Comparison of ENCODE assay signal across 11 mouse cellular contexts in the genomic region with DNA sequence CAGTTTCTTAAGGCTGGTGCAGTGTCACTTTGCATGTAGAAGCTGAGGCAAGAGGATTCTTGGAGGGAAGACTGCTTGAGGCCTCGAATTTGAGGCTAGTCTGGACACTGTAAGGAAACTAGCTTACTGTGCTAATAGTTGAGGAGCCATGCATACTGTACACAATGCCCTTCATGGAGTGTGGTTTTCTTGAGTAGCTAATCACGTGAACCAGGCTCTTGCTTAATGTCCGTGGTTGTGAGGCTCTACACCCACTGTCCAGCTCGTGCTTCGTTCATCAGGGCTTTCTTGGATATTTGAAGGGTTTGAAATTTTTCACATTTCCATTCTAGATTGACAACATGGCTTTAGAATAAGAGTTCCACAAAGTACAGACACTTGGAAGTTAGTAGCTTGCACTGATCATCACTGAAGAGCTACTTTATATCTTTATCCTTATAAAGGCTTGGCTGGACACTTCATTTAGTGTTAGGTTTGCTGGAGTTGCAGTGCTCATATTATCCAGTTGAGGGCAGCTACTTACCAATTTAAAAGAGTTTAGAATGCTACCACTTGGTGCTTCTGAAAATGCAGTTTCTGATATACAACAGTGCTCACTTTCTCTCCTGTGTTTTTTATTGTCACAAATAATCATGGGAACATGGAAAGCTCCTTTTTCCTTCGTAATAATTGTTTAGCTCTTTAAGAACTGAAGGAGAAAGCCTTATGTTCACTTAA.
DNase-seq lines count a peak whose midpoint lies in the region; ATAC-seq and TF ChIP-seq lines count a peak whose summit lies in the region.
"Had no signal": no experiment of that assay in that cellular context is flagged by ENCODE, and none has a peak within 500 bp of the region (broad histone marks: within the 10 kb centered on the region; RNA-seq: fewer than 3 reads in every experiment).

No protein-coding gene starts in this region.

- no peak; a peak in 1 of 4 replicates for TF ChIP-seq EP300 in MEL (IDR thresholded peaks at IDR 0.05; ENCODE audit: low read depth in 1 of 2, low read length in 2 of 2)

- 77% methylated on average over 6 of the region's 6 CpGs for WGBS in kidney, embryonic 14.5 days

- H3K27me3 ChIP-seq in kidney, embryonic 14.5 days (ENCODE audit: control insufficient read depth, insufficient read depth, low read length) = no peaks in the 10 kb centered on the region
- no peaks in the 10 kb centered on the region for H3K27me3 ChIP-seq in MEL (ENCODE audit: control insufficient read depth in 1 of 2, insufficient read depth in 2 of 2, low read length in 2 of 2)
- H3K27me3 ChIP-seq: limb, embryonic 15.5 days; stomach, embryonic 15.5 days had no signal

- no peaks in the 10 kb centered on the region for H3K9me3 ChIP-seq in kidney, embryonic 14.5 days (ENCODE audit: control insufficient read depth, low read length)
- H3K9me3 ChIP-seq in MEL (replicated peaks; ENCODE audit: insufficient read depth, low read length) = no peaks in the 10 kb centered on the region
- H3K9me3 ChIP-seq: limb, embryonic 15.5 days; stomach, embryonic 15.5 days had no signal

- H3K4me2 ChIP-seq in kidney, embryonic 14.5 days (replicated peaks; ENCODE audit: low read depth, low read length) = no peak overlapping the region
- H3K4me2 ChIP-seq: limb, embryonic 15.5 days; stomach, embryonic 15.5 days had no signal

- peak in 2 of 3 experiments; percentile 38 to 65; a peak in 4 of 6 replicates for TF ChIP-seq CTCF in MEL (IDR thresholded peaks at IDR 0.05 in 2 of 3, conservative IDR thresholded peaks at IDR 0.05 in 1 of 3; ENCODE audit: control insufficient read depth in 1 of 3, insufficient read depth in 1 of 3, low read depth in 2 of 3, low read length in 3 of 3, poor library complexity in 1 of 3, severe bottlenecking in 1 of 3)

- no peak for TF ChIP-seq POLR2A in MEL (IDR thresholded peaks at IDR 0.05; ENCODE audit: control insufficient read depth in 1 of 2, insufficient read depth in 1 of 2, low read depth in 1 of 2, low read length in 2 of 2, poor library complexity in 1 of 2)

- no peak overlapping the region for H3K4me3 ChIP-seq in kidney, embryonic 14.5 days (ENCODE audit: low read length)
- H3K4me3 ChIP-seq in MEL (ENCODE audit: control insufficient read depth in 1 of 2, insufficient read depth in 1 of 2, low read depth in 2 of 2, low read length in 2 of 2) = no peak overlapping the region
- H3K4me3 ChIP-seq: erythroblast, embryonic 14.5 days; limb, embryonic 15.5 days; stomach, embryonic 15.5 days had no signal

- peak; percentile 11 for DNase-seq in kidney, adult 18-20 months
- DNase-seq in MEL (ENCODE audit: low read depth, low spot score) = peak; percentile 52
- DNase-seq in adipocyte (ENCODE audit: low spot score) = peak; percentile 70
- peak; percentile 9 to 65 for DNase-seq in frontal cortex, postnatal 36 days (ENCODE audit: low spot score in 2 of 2)
- peak; percentile 75 for DNase-seq in lung, postnatal 36 days
- no peak for DNase-seq in ovary, postnatal 10 days (ENCODE audit: low spot score)

- H3K27ac ChIP-seq in kidney, embryonic 14.5 days (ENCODE audit: low read depth, low read length) = no peak overlapping the region
- no peak overlapping the region for H3K27ac ChIP-seq in MEL (ENCODE audit: control insufficient read depth, low read depth, low read length)
- H3K27ac ChIP-seq: limb, embryonic 15.5 days; stomach, embryonic 15.5 days had no signal

- TF ChIP-seq RAD21 in MEL (IDR thresholded peaks at IDR 0.05; ENCODE audit: low read depth, low read length) = peak; percentile 75

- no peak for ATAC-seq in kidney, embryonic 14.5 days (ENCODE audit: low FRiP score, low TSS enrichment)
- ATAC-seq in erythroblast, adult 5-6 weeks (replicated peaks; ENCODE audit: low FRiP score, poor library complexity, severe bottlenecking) = no peak

- H3K79me2 ChIP-seq in MEL (ENCODE audit: control insufficient read depth, insufficient read depth, low read length, poor library complexity) = peaks cover 1% of the 10 kb centered on the region; the same call in 1 of the 2 replicates

- no peak overlapping the region for H3K9ac ChIP-seq in kidney, embryonic 14.5 days (ENCODE audit: low read depth, low read length)
- H3K9ac ChIP-seq in MEL (ENCODE audit: control insufficient read depth, low read depth, low read length, poor library complexity, severe bottlenecking) = no peak overlapping the region
- H3K9ac ChIP-seq: limb, embryonic 15.5 days; stomach, embryonic 15.5 days had no signal

- no peaks in the 10 kb centered on the region for H3K4me1 ChIP-seq in kidney, embryonic 14.5 days (ENCODE audit: control insufficient read depth, insufficient read depth, low read length)
- no peaks in the 10 kb centered on the region; a peak in 2 of 4 replicates for H3K4me1 ChIP-seq in MEL (ENCODE audit: control insufficient read depth in 1 of 2, insufficient read depth in 2 of 2, low read length in 2 of 2)
- H3K4me1 ChIP-seq: limb, embryonic 15.5 days; stomach, embryonic 15.5 days had no signal

- H3K36me3 ChIP-seq in kidney, embryonic 14.5 days (ENCODE audit: control insufficient read depth, insufficient read depth, low read length) = no peaks in the 10 kb centered on the region
- peaks cover 0 to 12% of the 10 kb centered on the region in 2 experiments; a peak in 2 of 4 replicates for H3K36me3 ChIP-seq in MEL (ENCODE audit: control insufficient read depth in 1 of 2, insufficient read depth in 2 of 2, low read length in 2 of 2)
- H3K36me3 ChIP-seq: limb, embryonic 15.5 days; stomach, embryonic 15.5 days had no signal

TF ChIP-seq in MEL, 35 proteins besides CTCF, POLR2A, EP300 and RAD21:
- peak; percentile 69 for TF ChIP-seq SMC3 (IDR thresholded peaks at IDR 0.05; ENCODE audit: low read depth, low read length)
- no peak for TF ChIP-seq USF1 (IDR thresholded peaks at IDR 0.05; ENCODE audit: low read depth, low read length)
- no peak for TF ChIP-seq GABPA (IDR thresholded peaks at IDR 0.05; ENCODE audit: low read depth, low read length)
- TF ChIP-seq CHD1 (IDR thresholded peaks at IDR 0.05; ENCODE audit: low read depth, low read length) = no peak
- TF ChIP-seq ZC3H11A (IDR thresholded peaks at IDR 0.05; ENCODE audit: low read depth, low read length) = peak; percentile 50
